Mouse (Mus musculus) intestine, embryonic 14.5 days (tissue): ENCODE measurements around the gene Dscaml1. TPM values are rescaled to one million over a fixed set of nuclear protein-coding genes. Genes with fewer than 3 reads are reported as not detected.

ENCODE experiments used
- ATAC-seq: fragments of 200-750 bp; cut with Nextera tagmentation; replicated peaks from 2 replicates; pipeline ENCODE4 v1.8.0; 2017; ENCODE audit warnings: low read depth, moderate number of reproducible peaks, moderate TSS enrichment, moderate library complexity; ENCODE audit not compliant: low FRiP score, low TSS enrichment
- DNase-seq: peaks from one replicate; pipeline ENCODE4 v3.0.0-alpha.2; 2018; ENCODE audit warnings: low spot score
- H3K27ac ChIP-seq: fragments of 300-500 bp; sonication (generic); 2 replicates; pipeline ENCODE4 v1.5.1; 2014; ENCODE audit warnings: low read depth, mild to moderate bottlenecking, control low read depth
- H3K27me3 ChIP-seq: fragments of 300-500 bp; sonication (generic); replicated peaks from 2 replicates; pipeline ENCODE4 v1.6.1; 2014; ENCODE audit warnings: low read length, control low read depth; ENCODE audit not compliant: control insufficient read depth, insufficient read depth
- H3K36me3 ChIP-seq: fragments of 300-500 bp; sonication (generic); 2 replicates; pipeline ENCODE4 v1.6.1; 2014; ENCODE audit warnings: low read length, control low read depth; ENCODE audit not compliant: control insufficient read depth, insufficient read depth
- H3K4me1 ChIP-seq: fragments of 300-500 bp; sonication (generic); replicated peaks from 2 replicates; pipeline ENCODE4 v1.6.1; 2014; ENCODE audit warnings: low read length, control low read depth, mixed read lengths; ENCODE audit not compliant: control insufficient read depth, insufficient read depth
- H3K4me2 ChIP-seq: fragments of 300-500 bp; sonication (generic); 2 replicates; pipeline ENCODE4 v1.6.1; 2014; ENCODE audit warnings: low read length
- H3K4me3 ChIP-seq: fragments of 300-500 bp; sonication (generic); 2 replicates; pipeline ENCODE4 v1.5.1; 2014; ENCODE audit warnings: low read depth, low read length, control low read depth, mixed read lengths
- H3K9ac ChIP-seq: fragments of 300-500 bp; sonication (generic); 2 replicates; pipeline ENCODE4 v1.6.1; 2014; ENCODE audit warnings: mild to moderate bottlenecking, low read length
- H3K9me3 ChIP-seq: fragments of 300-500 bp; sonication (generic); 2 replicates; pipeline ENCODE4 v1.6.1; 2016; ENCODE audit warnings: low read length, control low read depth; ENCODE audit not compliant: control insufficient read depth
- WGBS: fragments of 180-500 bp; shearing (Covaris S2); extraction: QIAGEN DNeasy Blood & Tissue Kit; methylation state at CpG from one replicate; pipeline ENCODE4 v1.1.7; 2014; 5-methylcytosine and 5-hydroxymethylcytosine counted together
- polyA plus RNA-seq: library from polyadenylated mRNA; unstranded; fragments of >200 nt; fragmentation: Nextera tagmentation; extraction: Ambion mirVana; gene quantifications from 2 replicates; pipeline ENCODE4 v1.2.1, GENCODE M21; 2014

Gene Dscaml1
- polyA plus RNA-seq, 1 experiment from 2014 or later, result 0.41 TPM

GRCm38 (mm10) chr9:45638184-45638917 lies 211.9 kb downstream of the Dscaml1 start:
- H3K27ac ChIP-seq, result no peak overlapping the region
- ATAC-seq (no peak), DNase-seq (no peak)
- H3K9me3 ChIP-seq, result no peaks in the 10 kb centered on the region
- no peaks in the 10 kb centered on the region for H3K27me3 ChIP-seq
- no peak overlapping the region for H3K4me2 ChIP-seq
- H3K36me3 ChIP-seq, result no peaks in the 10 kb centered on the region
- no peak overlapping the region for H3K4me3 ChIP-seq
- no peak overlapping the region for H3K9ac ChIP-seq
- peaks cover 3% of the 10 kb centered on the region; the same call in 1 of the 2 replicates for H3K4me1 ChIP-seq
- 89% methylated on average over 6 of the region's 6 CpGs for WGBS

GRCm38 (mm10) chr9:45644833-45645388 lies 218.5 kb downstream of the Dscaml1 start:
- Histone ChIP-seq H3K4me3 (no peak overlapping the region), H3K9me3 (no peaks in the 10 kb centered on the region), H3K4me1 (no peaks in the 10 kb centered on the region), H3K4me2 (no peak overlapping the region), H3K9ac (no peak overlapping the region), H3K27ac (no peak overlapping the region), H3K36me3 (no peaks in the 10 kb centered on the region), H3K27me3 (no peaks in the 10 kb centered on the region)
- ATAC-seq (no peak), DNase-seq (no peak)
- WGBS, result 71% methylated on average over 6 of the region's 6 CpGs

DNA sequence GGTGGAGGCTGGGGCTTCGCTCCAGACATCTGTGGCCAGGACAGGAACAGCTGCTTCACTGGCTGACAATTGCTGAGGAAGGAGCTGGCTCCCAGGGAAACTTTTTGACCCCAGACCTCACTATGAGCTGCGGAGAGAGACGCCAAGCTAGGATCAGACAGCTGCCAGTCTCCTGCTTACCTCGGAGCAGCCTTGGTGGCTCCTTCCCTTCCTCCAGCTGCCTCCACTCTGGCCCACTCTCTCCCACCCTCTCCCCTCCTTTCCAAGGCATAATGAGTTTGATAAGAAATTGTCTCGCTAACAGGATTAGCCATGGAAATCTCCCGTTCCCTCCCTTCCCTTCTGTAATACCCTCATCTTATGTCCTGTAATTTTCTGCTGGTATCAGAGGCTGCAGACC lies 219.1 kb downstream of the Dscaml1 start:
- 61% methylated on average over 6 of the region's 6 CpGs for WGBS
- ATAC-seq, result no peak
- Histone ChIP-seq H3K4me2 (no peak overlapping the region), H3K9me3 (no peaks in the 10 kb centered on the region), H3K4me3 (no peak overlapping the region), H3K4me1 (no peaks in the 10 kb centered on the region), H3K27me3 (no peaks in the 10 kb centered on the region), H3K27ac (no peak overlapping the region), H3K36me3 (no peaks in the 10 kb centered on the region), H3K9ac (no peak overlapping the region)
- DNase-seq, result no peak

GRCm38 (mm10) chr9:45651078-45651809 lies 224.8 kb downstream of the Dscaml1 start:
- H3K9ac ChIP-seq, result no peak overlapping the region
- H3K4me2 ChIP-seq, result no peak overlapping the region
- WGBS, result 72% methylated on average over 13 of the region's 13 CpGs
- DNase-seq (no peak), ATAC-seq (no peak)
- no peaks in the 10 kb centered on the region for H3K4me1 ChIP-seq
- H3K4me3 ChIP-seq, result no peak overlapping the region
- no peaks in the 10 kb centered on the region for H3K36me3 ChIP-seq
- H3K9me3 ChIP-seq, result no peaks in the 10 kb centered on the region
- no peaks in the 10 kb centered on the region for H3K27me3 ChIP-seq
- H3K27ac ChIP-seq, result no peak overlapping the region

DNA sequence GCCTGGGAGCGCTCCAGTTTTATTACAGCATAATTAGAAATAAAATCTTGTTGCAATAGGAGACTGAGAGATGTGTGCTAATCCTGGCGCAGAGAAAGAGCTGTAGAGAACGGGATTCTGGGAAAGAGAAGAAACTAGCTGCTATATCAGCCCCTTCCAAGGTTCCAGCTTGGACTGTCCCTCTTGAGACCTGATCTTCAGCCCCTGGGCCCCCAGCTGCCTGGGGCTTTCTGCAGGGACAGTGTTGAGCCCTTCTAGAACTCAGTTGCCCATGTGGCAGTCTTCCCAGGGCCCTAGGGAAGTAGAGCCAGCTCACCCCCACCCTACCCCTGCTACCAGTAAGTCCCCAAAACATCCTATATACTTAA lies 225.4 kb downstream of the Dscaml1 start:
- Histone ChIP-seq H3K27me3 (no peaks in the 10 kb centered on the region), H3K4me3 (no peak overlapping the region), H3K36me3 (no peaks in the 10 kb centered on the region), H3K9ac (no peak overlapping the region), H3K4me1 (no peaks in the 10 kb centered on the region), H3K27ac (no peak overlapping the region), H3K9me3 (no peaks in the 10 kb centered on the region), H3K4me2 (no peak overlapping the region)
- 80% methylated on average over 3 of the region's 3 CpGs for WGBS
- ATAC-seq (no peak), DNase-seq (no peak)

GRCm38 (mm10) chr9:45657172-45658062 lies 231.0 kb downstream of the Dscaml1 start:
- Histone ChIP-seq H3K27me3 (no peaks in the 10 kb centered on the region), H3K27ac (no peak overlapping the region), H3K36me3 (no peaks in the 10 kb centered on the region), H3K4me2 (no peak overlapping the region), H3K9ac (no peak overlapping the region), H3K9me3 (no peaks in the 10 kb centered on the region), H3K4me3 (no peak overlapping the region), H3K4me1 (no peaks in the 10 kb centered on the region)
- DNase-seq, result no peak
- ATAC-seq, result no peak
- 18% methylated on average over 9 of the region's 9 CpGs for WGBS

- Histone ChIP-seq H3K4me3 (no peak overlapping the region), H3K4me2 (no peak overlapping the region), H3K36me3 (no peaks in the 10 kb centered on the region), H3K9me3 (no peaks in the 10 kb centered on the region), H3K27me3 (no peaks in the 10 kb centered on the region), H3K9ac (no peak overlapping the region), H3K27ac (no peak overlapping the region), H3K4me1 (0 out of 2 replicates have a peak, but pooled peaks cover 3% of the 10 kb centered on the region)
- ATAC-seq, result no peak
- DNase-seq, result no peak
- WGBS, result 52% methylated on average over 3 of the region's 3 CpGs
Observed at GRCm38 (mm10) chr9:45660191-45660590, 233.8 kb downstream of the Dscaml1 start.

DNA sequence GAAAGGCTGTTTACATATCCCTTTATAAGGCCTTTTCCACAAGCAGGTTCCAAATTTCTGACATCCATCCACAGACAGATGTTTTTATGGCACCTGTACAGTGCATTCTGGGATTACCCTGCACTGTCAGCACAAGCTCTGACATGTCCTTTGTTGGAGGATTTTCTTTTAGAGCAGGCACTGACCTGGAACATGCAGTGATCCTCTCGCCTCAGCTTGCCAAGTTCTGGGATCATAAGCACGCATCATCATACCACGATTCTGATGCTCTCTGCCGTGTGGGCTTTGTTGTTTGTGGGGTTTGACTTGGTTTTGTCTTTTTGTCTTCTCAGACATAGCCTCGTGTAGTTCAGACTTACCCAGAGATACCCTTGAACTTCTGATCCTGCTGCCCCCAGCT lies 236.0 kb downstream of the Dscaml1 start:
- Histone ChIP-seq H3K9me3 (no peaks in the 10 kb centered on the region), H3K9ac (no peak overlapping the region), H3K36me3 (no peaks in the 10 kb centered on the region), H3K4me1 (0 out of 2 replicates have a peak, but pooled peaks cover 3% of the 10 kb centered on the region), H3K27ac (no peak overlapping the region), H3K4me3 (no peak overlapping the region), H3K4me2 (no peak overlapping the region), H3K27me3 (no peaks in the 10 kb centered on the region)
- 76% methylated on average over 5 of the region's 5 CpGs for WGBS
- no peak for ATAC-seq
- DNase-seq, result no peak
